Mouse (Mus musculus): ENCODE results near the gene Nckap5.

DNA sequence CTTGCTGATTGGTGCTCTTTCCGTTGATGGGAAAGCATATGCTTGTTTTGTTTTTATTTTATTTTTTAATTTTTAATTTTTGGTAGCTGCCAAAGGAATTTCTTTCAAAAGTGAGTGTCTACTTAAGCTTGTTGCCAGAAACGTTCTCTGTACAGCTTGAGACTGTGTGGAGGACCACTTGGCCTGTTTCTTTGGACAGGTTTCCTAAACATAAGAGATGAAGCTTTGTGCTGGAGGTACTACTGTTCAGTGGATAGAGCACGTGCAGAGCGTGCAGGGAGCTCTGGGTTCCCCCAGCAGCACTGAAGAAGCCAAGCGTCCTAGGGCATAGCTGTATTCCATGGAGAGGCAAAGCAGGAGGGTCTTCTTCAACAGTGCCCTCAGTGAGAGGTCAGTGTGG is 620.9 kb downstream of the Nckap5 start:
- TF ChIP-seq FLI1 (IDR thresholded peaks at IDR 0.05; ENCODE audit: low read length): no peak
- TF ChIP-seq GATA1 (IDR thresholded peaks at IDR 0.05; ENCODE audit: borderline replicate concordance, low read length): no peak

Measured in megakaryocyte, embryonic 14.5 days (primary cell).